Mouse (Mus musculus) left cerebral cortex, postnatal 14 days (tissue): Measurements from ENCODE around the gene Fam49a. TPM values are rescaled to one million over a fixed set of nuclear protein-coding genes. Genes with fewer than 3 reads are reported as not detected.
"Not testable (repeated sequence)": the region's sequence is repeated elsewhere in the genome, so short reads cannot be mapped to it uniquely, and the experiment has no call there.

Experiments
- DNase-seq, 2 experiments: peaks; one replicate each; pipeline ENCODE4 v3.0.0; 2021 to 2022; ENCODE audit warnings: low spot score in 2 of 2, mixed read lengths in 1 of 2
- intact Hi-C: fragments of 180-260 bp; cut with DNase I; formaldehyde crosslinking; loops from one replicate; pipeline ENCODE4 v1.15.1; 2025
- long read RNA-seq, 2 experiments: library from polyadenylated mRNA; stranded (forward); transcript quantifications; one replicate each; pipeline ENCODE4 v2.0.0; 2021
- total RNA-seq, 2 experiments: library from RNA; stranded (reverse); gene quantifications; 2 replicates each; pipeline ENCODE4 v1.2.3; 2021

Gene Fam49a
- total RNA-seq: 100 to 1,000 TPM; 287 to 288 TPM
- long read RNA-seq, experiment 1, full-length matches to known transcripts: 181 of 293 reads
- long read RNA-seq, experiment 1, partial matches to known transcripts: 97 of 293 reads
- long read RNA-seq, experiment 1, other reads (novel, unspliced or antisense): 15 of 293 reads
- long read RNA-seq, experiment 2, full-length matches to known transcripts: 130 of 228 reads
- long read RNA-seq, experiment 2, partial matches to known transcripts: 87 of 228 reads
- long read RNA-seq, experiment 2, other reads (novel, unspliced or antisense): 11 of 228 reads

DNA sequence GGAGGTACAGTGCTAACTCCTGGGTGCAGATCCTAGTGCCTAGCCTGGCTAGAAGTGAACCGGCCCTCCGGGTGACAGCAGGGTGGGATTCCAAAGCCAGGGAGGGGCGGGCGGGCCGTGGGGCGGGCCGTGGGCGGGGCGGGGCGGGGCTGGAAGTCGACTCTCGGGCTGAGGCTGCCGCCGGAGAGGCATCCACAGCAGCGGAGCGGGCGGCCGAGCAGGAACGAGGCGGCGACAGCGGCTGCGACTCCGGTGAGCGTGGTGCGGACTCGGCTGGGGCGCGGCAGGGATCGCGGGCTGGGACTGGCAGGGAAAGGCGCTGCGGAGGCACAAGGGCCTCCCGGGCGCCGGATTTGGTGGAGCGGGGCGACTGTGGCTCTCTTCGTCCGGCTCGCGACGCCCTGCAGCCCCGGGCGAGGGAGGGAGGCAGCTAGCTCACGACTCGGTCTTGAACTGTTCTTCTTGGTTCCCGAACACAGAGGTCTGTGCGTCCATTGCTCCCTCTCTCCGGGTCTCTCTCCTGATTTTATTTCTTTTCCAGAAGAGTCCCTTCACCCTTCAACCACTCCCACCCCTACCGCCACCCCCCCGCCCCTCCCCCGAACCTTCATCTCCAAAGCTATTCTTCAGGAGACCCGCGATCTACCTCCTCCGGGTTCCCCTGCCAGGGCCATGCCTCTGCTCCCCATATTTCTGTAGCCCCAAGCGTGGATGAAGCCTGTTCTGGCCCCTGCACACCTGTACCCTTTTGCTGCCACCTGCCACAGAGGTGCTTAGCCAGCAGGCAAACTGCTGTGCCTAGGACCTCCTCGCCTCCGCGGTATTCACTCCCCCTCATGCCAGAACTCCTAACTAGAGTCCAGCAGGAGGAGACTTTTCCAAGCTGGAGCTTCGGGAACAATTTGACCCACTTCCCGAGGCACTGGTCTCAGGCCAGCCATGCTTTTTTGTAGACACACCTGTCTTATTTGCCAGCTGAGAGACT, at the start of gene Fam49a:
Gene Fam49a (plus strand): TSS at position 153 of the 985 bp plus-strand sequence.
- DNase-seq: peak in 1 of 2 experiments; percentile 77
- intact Hi-C loops: loop anchor here (1.0 to 5.0 kb wide), 4 partner anchors 36 to 85 kb away; no protein-coding TSS in a partner anchor

DNA sequence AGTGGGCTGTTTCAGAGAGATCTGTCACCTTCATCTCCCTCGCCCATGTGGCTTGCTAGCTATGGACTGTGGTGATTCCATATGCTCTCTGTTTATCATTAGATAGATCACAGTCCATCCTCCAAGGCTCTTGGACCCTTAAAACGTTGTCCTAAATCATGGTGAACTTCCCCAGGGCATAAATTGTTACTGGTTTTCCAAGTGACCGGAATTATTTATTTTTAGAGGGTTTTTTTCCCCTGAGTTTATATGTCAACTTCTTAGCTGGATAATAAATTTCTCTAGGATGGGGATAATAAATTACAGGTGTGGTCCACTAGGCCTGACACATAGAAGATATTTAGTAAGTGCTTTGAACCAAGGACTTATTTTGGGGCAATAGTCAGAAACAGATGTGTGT, 48.4 kb upstream of the Fam49a start:
- intact Hi-C loops: no loop called here
- no peak for DNase-seq

DNA sequence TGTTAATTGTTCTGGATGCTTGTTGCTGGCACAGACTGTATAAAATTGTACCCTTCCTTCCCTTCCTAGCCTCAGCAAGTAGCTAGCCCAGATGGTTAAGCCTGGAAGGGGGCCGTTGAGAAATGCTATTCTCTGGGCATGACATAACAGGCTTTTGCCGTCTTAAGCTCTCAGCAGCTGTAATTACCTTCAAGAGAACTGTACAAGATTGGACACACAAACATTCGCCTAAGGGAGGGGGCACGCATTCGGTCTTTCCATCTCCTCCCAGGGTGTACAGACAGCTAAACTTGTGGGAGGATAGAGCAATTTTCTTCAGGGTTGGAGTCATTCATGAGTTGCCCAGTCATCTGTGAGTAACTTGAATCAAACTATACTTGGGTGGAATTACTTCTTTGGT, 43.0 kb upstream of the Fam49a start:
- no peak for DNase-seq
- intact Hi-C loops: no loop called here

DNA sequence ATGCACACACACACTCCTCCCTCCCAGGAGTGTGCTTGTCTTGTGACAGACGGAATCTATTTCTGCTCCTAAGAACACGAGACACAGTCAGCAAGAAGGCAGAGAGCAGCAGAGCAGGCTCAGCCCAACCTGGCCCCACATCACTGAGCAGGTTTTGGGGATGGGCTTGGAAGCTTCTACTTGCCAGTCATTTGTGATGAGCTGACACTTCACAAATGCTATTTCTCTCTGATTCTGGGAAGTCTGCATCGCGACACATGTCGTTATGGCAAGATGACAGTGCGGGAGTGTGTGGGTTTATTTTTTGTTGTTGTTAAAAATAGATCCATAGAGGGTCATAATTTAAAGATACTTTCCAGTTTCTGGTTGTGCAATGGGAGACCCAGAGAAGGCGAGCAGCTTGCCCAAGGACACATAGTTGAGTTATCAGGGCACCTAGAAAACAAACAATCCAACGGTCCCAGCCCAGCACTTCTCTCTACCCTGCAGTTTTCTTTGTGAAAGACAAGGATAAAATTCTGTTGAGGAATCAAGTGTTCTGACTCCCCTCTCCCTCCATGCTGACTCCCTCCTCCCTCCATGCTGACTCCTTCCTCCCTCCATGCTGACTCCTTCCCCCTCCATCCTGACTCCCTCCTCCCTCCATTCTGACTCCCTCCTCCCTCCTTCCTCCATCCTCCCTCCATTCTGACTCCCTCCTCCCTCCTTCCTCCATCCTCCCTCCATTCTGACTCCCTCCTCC, 41.0 kb upstream of the Fam49a start:
- DNase-seq: peak; percentile 62 to 78
- intact Hi-C loops: no loop called here

DNA sequence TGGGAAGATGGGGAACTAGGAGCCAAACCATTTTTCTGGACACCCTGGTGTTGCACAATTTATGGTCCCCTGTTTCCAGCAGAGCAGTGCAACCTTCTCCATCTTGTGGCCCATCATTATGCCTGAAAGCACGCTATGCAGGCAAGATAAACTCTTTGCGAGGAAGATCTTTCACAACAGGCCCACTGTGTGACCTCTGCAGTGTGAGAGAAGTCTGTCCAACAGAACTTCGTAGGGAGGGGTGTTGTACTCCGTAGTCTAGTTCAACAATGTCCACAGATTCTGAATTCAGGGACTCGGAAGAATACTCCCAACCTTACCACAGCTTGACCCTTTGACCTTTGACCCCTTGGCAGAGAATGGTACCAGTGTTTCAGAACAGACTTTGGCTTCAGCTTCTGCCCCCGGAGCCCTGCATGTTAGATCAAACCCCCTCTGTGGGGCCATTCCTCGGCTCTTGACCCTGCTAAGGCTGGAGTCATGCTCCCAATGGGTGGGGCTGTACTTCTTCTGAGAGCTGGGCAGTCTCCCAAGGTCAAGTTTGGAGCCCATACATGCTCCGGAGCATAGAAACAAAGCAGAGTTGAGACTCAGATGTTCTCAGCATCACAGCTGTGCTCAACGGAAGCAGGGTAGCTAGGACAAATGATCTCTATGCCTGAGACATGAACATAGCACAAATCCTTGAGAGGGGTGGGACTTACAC, 39.2 kb upstream of the Fam49a start:
- no peak for DNase-seq
- intact Hi-C loops: no loop called here

DNA sequence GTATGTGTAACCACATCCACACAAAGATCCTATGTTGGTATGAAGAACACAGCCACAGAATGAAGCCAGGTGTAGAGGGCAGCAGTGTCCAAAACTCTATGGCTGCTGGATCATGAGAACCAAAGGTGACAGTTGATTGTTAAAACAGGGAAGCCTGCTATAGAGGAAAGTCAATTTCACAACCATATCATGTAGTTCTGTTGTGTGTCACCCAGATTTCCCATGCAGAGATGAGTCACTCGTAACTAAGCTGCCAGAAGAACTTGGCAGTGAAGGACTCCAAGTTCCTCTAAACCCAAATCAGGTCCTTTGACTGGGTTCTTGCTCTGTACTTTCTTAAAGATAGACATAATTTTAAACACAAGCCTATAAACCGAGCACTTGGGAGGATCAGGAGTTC, 38.6 kb upstream of the Fam49a start:
- peak in 1 of 2 experiments; percentile 68 for DNase-seq
- intact Hi-C loops: no loop called here

DNA sequence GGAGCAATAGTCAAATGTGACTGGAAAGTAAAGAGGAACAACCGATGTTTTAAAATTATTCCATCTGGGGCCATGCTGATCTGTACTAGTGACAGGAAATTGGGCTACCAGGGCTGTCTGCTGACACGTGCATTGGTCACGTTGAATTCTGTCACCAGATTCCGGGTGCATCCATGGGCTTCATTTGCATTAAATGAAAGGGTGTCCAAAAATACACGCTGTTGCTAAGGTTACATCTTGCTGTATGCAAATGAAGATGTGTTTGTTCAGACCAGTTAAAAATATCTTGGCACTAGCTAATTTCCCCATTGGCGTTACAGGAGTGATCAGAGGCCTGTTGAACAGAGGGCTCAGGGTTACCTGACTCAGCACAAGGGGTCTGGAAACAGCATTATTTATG, 36.2 kb upstream of the Fam49a start:
- peak; percentile 79 to 95 for DNase-seq
- intact Hi-C loops: loop anchor here (1.0 to 5.0 kb wide), 2 partner anchors 37 to 48 kb away; partner anchors contain the start of gene Fam49a

DNA sequence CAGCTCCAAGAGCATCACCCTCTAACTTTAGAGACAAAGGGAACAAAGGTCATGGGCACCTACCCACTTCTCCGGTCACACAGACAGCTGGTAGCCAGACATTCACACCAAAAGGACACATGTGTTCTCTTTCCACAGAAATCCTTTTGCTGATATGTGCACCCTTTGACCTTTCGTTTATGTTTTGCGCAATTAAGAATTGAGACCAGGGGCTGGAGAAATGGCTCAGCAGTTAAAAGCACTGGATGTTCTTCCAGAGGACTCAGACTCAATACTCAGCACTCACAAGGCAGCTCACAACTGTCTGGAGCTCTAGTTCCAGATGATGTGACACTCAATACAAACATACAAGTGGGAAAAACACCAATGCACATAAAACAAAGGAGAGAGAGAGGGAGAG, 34.3 kb upstream of the Fam49a start:
- intact Hi-C loops: loop anchor here (5.0 kb wide), 1 partner anchor 50 kb away; no protein-coding TSS in a partner anchor
- no peak for DNase-seq

DNA sequence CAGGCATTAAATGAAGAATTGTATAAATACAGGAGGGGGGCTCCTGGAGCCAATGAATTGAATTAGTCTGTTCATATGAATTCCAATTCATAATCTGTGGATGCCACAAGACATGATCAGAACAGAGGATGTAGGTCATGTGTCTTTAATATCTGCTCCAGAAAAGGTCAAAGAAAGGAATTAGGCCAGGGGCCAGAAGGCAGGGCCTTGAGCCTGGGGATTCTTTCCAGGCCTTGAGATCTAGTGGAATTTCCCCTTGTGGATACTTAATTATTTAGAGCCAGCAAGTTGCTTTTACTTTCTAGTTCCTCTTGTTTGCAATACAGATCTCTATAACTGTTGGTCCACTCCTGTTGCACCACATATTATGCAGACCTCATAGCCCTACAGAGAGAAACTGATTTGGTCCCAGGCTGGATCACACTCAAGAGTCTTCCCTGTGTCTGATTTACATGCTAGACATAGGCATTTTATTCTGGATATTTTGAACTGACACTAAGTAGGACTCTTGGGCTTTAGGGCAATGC, 31.8 kb upstream of the Fam49a start:
- no peak for DNase-seq
- intact Hi-C loops: no loop called here

DNA sequence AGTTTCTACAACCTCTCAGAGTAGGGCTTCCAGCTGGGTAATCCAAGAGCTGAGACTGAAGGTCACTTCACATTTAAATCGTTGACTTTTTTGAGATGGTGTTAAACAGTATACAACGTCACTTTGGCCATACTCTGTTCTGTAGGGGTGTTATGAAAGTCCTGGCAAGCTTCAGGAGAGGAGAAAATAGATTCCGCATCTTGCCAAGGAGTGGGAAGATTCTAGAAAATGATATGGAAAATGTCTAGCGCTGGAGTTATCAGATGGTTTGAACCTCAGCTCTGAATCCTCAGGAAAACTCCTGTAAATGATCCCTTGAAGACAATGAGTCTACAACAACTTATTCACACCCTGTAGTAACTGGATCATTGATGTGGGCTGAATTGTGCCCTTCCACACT, 29.8 kb upstream of the Fam49a start:
- intact Hi-C loops: no loop called here
- DNase-seq: peak in 1 of 2 experiments; percentile 52

DNA sequence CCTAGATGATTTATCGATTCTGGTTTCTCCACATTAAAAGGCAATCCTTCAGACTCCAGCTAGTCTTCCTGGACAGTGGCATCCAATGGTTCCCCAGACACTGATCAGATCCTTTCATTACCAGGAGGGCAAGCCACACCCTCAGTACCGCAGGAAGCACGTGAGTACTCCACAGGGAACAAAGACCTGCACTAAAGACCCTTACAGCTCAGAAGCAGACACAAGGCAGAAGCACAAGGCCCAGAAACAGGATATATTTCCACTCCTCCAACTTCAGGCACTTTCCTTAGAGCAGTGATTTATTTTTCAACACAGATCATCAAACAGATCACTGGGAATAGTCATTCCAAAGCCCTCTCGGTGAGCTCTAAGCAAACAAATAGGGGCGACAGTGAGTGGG, 25.0 kb upstream of the Fam49a start:
- intact Hi-C loops: no loop called here
- no peak for DNase-seq

DNA sequence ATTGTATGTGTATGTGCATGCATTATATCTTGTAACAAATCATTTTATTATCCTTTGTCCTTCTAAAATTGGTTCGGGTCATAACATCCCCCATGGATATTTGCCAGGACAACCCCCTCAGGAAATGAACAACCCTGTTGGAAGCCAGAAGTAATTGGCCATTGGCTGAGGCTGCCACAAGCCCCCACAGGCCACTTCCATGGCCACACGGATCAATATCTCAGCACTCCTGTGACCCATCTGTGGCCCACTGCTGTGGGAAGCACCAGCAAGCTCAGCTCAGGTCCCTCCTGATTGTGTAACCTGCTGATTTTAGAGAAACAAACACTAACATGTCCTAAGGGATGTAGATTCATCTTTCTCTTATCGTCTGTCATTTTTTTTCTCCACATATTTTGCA, 22.4 kb upstream of the Fam49a start:
- DNase-seq: no peak
- intact Hi-C loops: no loop called here

DNA sequence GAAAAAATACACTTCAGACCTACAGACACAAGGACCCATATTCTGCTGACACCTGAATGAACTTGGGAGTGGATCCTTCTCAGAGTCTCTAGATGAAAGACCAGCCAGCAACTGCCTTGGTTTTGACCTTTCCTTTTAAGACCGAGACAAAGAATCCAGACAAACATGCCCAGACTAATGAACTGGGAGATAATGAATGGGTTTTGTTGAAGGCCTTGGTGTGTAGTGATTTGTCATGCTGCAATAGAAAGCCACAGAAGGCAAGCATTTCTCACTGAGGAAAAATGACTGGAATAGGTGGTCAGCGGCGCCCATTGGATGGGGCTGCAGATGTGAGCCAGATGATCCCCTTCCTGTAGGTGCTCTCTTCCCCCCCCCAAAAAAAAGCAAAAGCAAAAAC, 18.8 kb upstream of the Fam49a start:
- intact Hi-C loops: no loop called here

DNA sequence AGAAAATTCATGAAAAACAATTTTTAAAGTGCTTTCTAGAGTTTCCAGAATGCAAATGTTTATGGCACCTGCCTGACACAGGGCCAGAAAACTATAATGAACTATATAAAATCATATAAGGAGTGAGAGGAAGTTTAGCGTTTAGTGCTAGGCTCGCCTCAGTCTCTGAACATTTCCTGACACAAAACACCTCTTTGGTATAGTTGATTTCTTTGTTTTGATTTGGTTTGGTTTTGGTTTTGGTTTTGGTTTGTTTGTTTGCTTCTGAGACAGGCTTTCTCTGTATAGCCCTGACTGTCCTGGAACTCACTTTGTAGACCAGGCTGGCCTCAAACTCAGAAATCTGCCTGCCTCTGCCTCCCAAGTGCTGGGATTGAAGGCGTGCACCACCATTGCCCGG, 14.9 kb upstream of the Fam49a start:
- intact Hi-C loops, DNase-seq: not testable (repeated sequence)

More for the DNA sequence above, 18.8 kb upstream of the Fam49a start:
- DNase-seq: no peak

DNA sequence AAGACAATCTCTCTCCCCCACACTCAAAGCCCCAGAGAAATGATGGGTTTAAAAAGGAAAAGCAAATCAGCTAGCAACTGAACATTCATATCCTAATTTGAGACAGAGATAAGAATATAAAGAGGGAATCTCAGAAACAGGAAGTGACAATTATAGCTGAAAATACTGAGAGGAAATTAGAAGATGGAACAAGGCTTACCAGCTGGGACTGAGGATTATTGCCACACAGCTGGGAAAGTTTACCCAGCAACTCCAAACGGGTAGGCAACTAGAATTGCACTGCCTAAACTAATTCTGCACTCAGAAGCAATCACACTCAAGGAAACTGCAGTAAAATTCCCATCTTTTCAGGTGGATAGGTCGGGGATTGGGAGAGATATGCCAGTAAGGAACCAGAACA, 12.4 kb upstream of the Fam49a start:
- intact Hi-C loops: no loop called here
- DNase-seq: no peak

DNA sequence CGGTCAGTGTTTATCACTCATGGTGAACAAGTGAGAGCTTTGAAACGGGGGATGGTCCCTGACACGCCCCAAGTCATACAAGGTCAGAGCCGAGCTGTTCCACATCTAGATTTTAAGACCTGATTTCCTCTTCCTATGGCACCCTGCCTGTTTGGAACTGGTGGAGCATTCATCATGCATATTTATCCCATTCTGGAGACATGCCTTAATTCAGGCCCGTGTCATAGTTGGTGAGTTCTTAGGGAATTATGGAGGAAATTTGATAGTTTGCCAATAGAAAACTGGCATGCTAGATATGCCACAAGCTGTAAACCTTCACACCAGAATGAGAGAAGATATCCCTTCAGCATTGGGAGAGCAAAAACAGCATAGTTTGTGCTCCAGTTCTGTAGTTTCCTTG, 8.4 kb upstream of the Fam49a start:
- intact Hi-C loops: no loop called here
- no peak for DNase-seq

DNA sequence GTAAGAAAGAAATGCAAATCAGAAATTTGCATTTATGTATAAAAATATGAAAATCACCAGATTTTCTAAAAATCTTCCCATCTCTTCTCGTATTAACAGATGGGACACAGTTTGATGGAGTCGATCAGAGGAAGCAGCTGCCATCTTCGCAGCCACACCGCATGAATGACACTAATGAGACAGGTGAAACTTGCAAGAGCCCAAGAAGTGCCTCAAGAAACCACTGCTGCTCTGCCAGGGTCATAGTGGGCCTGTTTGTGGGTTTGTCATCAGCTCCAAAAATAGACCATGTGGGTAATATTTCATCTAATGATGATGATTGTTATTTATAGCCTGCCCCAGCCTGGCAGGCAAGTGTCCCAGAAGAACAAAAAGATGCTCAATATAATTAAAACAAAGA, 7.8 kb upstream of the Fam49a start:
- intact Hi-C loops: no loop called here
- DNase-seq: no peak

DNA sequence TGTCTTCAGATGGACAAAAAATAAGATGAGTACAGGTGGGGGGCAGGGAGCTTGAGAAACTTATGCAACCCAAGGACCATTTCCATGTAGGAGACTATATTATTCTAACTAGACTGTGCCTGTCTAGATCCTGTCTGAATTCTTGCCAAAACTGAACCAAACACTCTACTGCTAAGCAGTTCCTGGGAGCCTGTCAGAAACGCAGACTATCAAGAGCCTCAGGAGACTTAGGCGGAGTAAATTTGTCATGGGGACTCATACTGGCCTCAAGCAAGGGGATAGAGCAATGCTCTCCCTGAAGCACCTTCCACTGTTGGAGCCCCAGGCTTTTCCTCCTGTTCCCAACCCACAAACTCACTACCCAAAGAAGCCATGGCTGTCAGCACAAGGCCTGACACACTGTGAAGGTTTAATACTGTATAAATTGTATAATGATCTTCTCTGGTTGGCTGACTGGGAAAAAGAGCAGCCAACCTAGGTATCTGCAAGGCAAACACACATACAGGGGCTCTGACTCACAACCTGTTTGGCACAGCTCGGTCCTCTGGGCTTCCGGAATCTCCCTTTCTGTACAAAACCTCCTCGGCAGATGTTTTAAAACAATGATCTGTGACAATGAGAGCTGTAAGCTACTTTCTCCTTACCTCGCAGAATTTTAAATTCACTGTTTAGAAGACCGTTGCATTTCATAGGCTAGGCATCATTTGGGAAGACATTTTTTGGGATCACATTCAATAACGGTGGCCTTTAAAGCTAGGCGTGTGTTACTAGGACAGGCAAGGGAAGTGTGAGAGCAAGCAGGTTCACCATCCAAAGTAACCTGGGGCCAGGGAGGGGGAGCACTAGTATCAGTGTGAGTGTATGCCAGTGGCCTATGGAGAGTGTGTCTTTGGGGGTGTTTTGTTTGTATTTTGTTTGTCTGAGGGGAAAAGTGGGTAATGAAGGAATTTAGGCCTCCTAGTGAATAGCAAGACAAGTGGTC, 669 bp upstream of the Fam49a start:
- intact Hi-C loops: loop anchor here (5.0 kb wide), 3 partner anchors 41 to 84 kb away; no protein-coding TSS in a partner anchor
- no peak for DNase-seq
